Mouse (Mus musculus): ENCODE measurements around the gene 2700097O09Rik.

GRCm38 (mm10) chr12:55051210-55052173 is 28.4 kb downstream of the 2700097O09Rik start:
- peak; percentile 79 for TF ChIP-seq GATA1 (IDR thresholded peaks at IDR 0.05; ENCODE audit: low read length)
- peak; percentile 89 for TF ChIP-seq TAL1 (IDR thresholded peaks at IDR 0.05; ENCODE audit: low read length)
